Mouse (Mus musculus) ovary, postnatal 10 days (tissue): ENCODE measurements around the gene Ndufc1.
"Not testable (repeated sequence)": the region's sequence is repeated elsewhere in the genome, so short reads cannot be mapped to it uniquely, and the experiment has no call there.

Experiments used
- DNase-seq: peaks from one replicate; pipeline ENCODE4 v3.0.0; 2022; ENCODE audit warnings: low spot score

Ndufc1 gene

GRCm38 (mm10) chr3:51368011-51368410, 40.8 kb downstream of the Ndufc1 start:
- DNase-seq = no peak

- DNase-seq = no peak
These were observed 41.9 kb downstream of the Ndufc1 start for GRCm38 (mm10) chr3:51366926-51367325.

GRCm38 (mm10) chr3:51365517-51365882, 43.3 kb downstream of the Ndufc1 start:
- DNase-seq = no peak

GRCm38 (mm10) chr3:51364703-51365516, 43.9 kb downstream of the Ndufc1 start:
- DNase-seq = peak; percentile 41

GRCm38 (mm10) chr3:51361066-51361465, 47.7 kb downstream of the Ndufc1 start:
- no peak for DNase-seq

GRCm38 (mm10) chr3:51359558-51360307, 49.1 kb downstream of the Ndufc1 start:
- no peak for DNase-seq

GRCm38 (mm10) chr3:51358660-51359557, 49.9 kb downstream of the Ndufc1 start:
- DNase-seq = peak; percentile 76

GRCm38 (mm10) chr3:51358181-51358580, 50.6 kb downstream of the Ndufc1 start:
- DNase-seq = peak; percentile 68

- DNase-seq = no peak
These were observed 51.2 kb downstream of the Ndufc1 start for GRCm38 (mm10) chr3:51357624-51358023.

- no peak for DNase-seq
These were observed 51.7 kb downstream of the Ndufc1 start for GRCm38 (mm10) chr3:51357078-51357477.

GRCm38 (mm10) chr3:51354956-51355355, 53.8 kb downstream of the Ndufc1 start:
- not testable (repeated sequence) for DNase-seq
